Mouse (Mus musculus): ENCODE results near the gene Zfp607b. TPM values are rescaled to one million over a fixed set of nuclear protein-coding genes. Genes with fewer than 3 reads are reported as not detected.

Zfp607b gene
- 10.1 and 11.0 TPM in 2 replicates for polyA plus RNA-seq (2012; rRNA removed)

DNA sequence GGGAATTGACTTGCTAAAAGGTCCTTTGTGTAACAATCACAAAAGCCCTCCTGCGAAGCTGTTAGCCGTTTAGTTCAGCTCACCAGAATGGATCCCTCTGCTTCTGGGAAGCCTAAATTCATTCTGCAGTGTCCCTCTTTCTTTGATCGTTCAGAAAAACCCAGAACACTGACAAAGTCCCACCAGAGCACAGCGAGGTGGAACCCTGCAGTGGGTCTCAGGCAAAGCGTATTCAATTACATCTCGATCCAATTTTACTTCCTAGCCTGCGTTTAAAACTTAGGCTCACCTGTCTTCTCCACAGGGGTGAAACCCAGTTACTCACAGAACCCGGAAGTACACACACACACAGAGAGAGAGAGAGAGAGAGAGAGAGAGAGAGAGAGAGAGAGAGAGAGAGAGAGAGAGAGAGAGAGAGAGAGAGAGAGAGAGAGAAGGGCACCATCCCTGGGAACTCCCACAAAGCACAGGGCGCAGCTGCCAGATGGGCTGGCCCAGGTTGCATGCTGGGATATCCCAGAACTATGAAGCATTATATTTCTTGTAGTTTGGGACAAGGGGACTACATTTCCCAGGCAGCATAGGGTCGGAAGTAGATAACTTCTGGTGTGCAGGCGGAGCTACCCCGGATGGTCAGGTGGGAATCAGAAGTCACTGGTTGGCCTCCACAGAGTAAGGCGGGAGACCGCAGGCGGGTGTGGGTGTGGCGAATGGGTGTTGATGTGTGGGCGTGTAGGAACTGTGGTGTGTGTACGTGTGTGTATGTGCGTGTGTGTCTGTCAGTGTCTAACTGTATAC lies at the start of gene Zfp607b:
Gene Zfp607b (plus strand): TSS at position 526 of the 798 bp plus-strand sequence.

DNA sequence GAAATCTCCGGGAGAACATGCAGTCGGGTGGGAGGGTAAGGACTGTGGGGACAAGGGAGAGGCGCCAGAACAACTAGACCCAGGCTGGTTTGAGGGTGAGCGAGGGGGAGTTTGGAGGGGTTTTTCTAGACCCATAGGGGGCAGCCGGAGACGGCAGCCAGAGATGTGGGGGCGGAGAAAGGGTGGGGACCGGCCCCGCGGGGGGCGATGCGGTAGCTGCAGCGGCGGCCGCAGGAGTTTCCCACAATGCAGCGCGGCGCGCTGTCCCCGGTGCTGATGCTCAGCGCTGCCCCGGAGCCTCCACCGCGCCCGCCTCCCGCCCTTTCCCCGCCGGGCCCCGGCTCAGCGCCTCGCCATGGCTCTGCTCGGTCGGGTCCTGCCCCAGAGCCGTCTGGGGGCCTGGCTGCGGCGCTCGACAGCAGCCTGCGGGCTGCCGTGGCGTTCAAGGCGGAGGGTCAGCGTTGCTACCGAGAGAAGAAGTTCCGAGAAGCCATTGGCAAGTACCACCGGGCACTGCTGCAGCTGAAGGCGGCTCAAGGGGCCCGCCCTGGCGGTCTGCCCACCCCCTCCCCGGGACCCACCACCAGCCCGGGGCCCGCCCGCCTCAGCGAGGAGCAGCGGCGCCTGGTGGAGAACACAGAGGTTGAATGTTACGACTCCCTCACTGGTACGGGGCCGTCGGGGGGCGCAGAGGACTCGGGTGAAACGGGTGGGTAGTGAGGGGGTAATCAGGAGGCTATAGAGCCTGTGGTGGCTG lies 35.3 kb upstream of the Zfp607b start, which contains the start of gene Ttc9b:
Gene Ttc9b (plus strand): TSS at position 235 of the 757 bp plus-strand sequence.

DNA sequence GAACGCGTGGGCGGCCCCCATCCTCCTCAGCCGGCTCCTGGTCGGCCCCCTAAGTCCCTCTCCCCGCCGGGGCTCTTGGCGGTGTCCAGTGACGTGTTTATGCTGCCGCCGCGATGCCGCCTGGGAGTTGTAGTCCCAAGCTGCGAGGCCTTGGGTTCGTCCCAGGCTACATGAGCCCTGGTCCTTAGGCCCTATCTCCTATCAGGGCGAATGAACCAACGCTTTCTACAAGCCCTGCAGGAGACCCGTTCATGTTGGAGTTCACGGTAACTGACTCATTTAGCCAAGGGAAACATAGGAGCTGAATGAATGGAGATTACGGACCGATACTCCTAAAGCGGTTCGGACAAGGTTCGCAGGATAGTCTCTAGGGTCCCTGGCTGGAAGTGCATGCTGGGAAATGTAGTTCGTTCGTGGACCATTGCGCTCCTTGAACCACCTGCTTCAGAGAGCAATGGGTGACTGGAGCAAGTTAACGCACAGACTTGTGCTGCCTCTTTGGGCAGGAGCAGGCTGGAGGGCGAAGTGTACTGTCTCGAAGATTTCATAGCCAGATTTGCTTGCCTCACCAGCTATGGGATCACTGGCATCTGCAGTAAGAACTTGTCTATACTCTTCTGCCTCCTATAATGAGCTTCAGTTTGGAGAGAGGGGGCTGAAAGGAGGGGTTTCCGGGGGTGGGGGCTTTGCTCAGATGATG lies 14.5 kb upstream of the Zfp607b start, which contains the start of gene Map3k10:
Gene Map3k10 (minus strand): TSS at position 77 of the 700 bp plus-strand sequence.

DNA sequence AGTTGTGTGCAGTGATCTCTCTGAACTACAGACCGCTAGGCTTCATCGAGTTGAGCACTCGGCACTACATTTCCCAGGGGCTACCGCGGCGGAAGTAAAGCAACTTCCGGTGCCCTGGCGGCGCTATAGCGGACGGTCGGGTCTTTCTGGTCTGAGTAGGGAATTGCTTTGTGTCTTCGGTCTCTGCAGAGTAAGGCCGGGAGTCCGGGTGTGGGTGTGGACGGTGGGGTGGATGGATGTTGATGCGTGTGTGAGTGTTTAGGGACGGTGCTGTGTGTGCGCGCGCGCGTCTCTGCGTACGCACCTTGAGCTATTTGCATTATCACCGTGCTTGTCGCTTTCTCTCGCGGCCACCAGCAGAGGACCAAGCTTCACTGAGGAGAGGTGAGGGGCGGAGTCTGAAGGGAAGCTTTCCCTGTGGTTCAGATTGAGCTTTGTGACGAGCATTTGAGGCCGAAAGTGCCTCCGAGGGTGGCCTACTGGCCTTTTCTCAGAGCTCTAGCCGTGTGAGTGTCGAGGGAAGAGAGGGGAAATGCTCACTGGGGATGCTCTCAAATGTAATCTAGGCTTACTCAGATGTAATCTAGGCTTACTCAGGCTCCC lies 42.2 kb downstream of the Zfp607b start, which contains the start of gene Zfp60:
Gene Zfp60 (plus strand): TSS at position 109 of the 603 bp plus-strand sequence.

Other genes with a start within 250 kb of the Zfp607b start
- 53.2 and 53.7 TPM in 2 replicates for gene Sptbn4, start 241.7 kb upstream of the Zfp607b start, polyA plus RNA-seq (2012; rRNA removed)
- 13.4 and 15.1 TPM in 2 replicates for gene Blvrb, start 241.4 kb upstream of the Zfp607b start, polyA plus RNA-seq (2012; rRNA removed)
- 5.5 and 6.5 TPM in 2 replicates for gene Sertad3, start 215.6 kb upstream of the Zfp607b start, polyA plus RNA-seq (2012; rRNA removed)
- gene Sertad1, start 202.4 kb upstream of the Zfp607b start, polyA plus RNA-seq (2012; rRNA removed), result 4.4 and 5.2 TPM in 2 replicates
- 1.3 and 2.6 TPM in 2 replicates for gene Prx, start 190.0 kb upstream of the Zfp607b start, polyA plus RNA-seq (2012; rRNA removed)
- gene Hipk4, start 166.1 kb upstream of the Zfp607b start, polyA plus RNA-seq (2012; rRNA removed), result 0.95 and 0.97 TPM in 2 replicates
- gene Pld3, start 136.1 kb upstream of the Zfp607b start, polyA plus RNA-seq (2012; rRNA removed), result 255 TPM in 2 replicates
- 39.4 and 40.2 TPM in 2 replicates for gene 2310022A10Rik, start 136.1 kb upstream of the Zfp607b start, polyA plus RNA-seq (2012; rRNA removed)
- gene Akt2, start 97.8 kb upstream of the Zfp607b start, polyA plus RNA-seq (2012; rRNA removed), result 61.1 and 64.9 TPM in 2 replicates
- 87.6 and 93.0 TPM in 2 replicates for gene Ttc9b, start 35.4 kb upstream of the Zfp607b start, polyA plus RNA-seq (2012; rRNA removed)
- 93.2 and 95.2 TPM in 2 replicates for gene Map3k10, start 14.7 kb upstream of the Zfp607b start, polyA plus RNA-seq (2012; rRNA removed)
- 35.4 and 36.0 TPM in 2 replicates for gene Zfp60, start 42.0 kb downstream of the Zfp607b start, polyA plus RNA-seq (2012; rRNA removed)
- 3.5 and 3.6 TPM in 2 replicates for gene Zfp626, start 117.9 kb downstream of the Zfp607b start, polyA plus RNA-seq (2012; rRNA removed)
- gene Zfp59, start 149.3 kb downstream of the Zfp607b start, polyA plus RNA-seq (2012; rRNA removed), result 5.9 and 6.2 TPM in 2 replicates
- gene Zfp607a, start 168.2 kb downstream of the Zfp607b start, polyA plus RNA-seq (2012; rRNA removed), result 1.1 and 1.2 TPM in 2 replicates
- 8.6 and 9.4 TPM in 2 replicates for gene Zfp974, start 240.1 kb downstream of the Zfp607b start, polyA plus RNA-seq (2012; rRNA removed)

All from central nervous system, embryonic 18 days (tissue).